Mouse (Mus musculus): ENCODE results near the gene Ctdnep1.
A peak's percentile ranks its signal among the peaks of the same experiment; 100 is the strongest.

The Ctdnep1 gene

DNA sequence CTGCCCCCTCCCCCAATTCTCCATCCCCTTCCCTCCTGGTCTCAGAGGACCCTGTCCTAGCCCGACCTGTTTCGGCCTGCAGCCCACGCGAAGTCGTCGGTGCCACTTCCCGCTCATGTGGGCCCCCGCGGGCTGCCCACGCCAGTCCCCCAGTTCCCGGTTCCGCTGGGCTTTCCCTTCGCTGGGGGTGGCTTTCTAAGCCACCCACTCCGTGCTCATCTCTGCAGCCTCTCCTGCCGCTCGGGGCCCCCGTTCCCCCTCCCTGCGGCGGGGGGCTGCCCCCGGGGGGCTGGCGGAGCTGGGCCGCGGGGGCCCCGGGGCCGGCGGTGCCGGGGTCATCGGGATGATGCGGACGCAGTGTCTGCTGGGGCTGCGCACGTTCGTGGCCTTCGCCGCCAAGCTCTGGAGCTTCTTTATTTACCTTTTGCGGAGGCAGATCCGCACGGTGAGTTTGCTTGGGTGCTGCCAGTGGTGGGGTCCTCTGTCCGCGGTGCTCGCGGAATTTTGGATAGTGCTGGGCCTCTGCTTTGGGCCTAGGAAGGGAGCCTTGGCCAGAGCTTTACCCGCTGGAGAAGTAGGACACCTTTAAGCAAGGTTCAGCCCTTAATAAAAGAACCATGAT lies at the start of gene Ctdnep1:
Gene Ctdnep1 (plus strand): TSS at position 16 of the 622 bp plus-strand sequence.
- DNase-seq, result no peak

DNA sequence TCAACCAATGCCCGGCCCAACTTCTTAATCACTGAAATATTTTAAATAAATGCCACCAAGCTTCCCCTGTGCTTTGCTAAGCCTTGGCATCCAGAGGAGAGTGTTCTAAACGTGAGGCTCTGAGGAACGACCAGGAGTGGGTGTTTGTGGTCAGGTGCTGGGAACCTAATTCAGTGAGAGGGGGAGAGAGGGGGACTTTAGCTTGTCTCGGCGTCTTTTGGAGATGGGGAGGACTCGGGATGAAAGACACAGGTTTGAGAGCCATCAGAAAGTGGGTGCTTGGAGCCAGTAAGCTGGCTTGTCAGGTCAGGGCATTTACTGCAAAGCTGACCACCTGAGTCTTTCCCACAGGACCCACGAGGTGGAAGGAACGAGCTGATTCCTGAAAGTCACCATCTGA lies 49.2 kb upstream of the Ctdnep1 start:
- DNase-seq, result no peak

DNA sequence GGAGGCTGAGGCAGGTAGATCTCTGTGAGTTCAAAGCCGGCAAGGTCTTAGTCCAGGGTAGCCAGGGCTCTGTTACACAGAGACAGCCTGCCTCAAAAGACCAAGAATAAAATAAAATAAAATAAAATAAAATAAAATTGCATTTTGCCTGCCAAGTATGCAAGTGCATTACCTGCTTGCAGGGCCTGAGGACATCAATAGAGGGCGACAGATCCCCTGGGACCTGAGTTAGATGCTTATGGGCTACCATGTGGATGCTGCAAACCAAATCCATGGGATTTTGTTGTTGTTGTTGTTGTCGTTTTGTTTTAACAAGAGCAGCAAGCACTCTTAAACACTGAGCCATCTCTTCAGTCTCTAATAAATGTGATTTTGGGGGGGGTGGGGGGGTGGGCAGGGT lies 48.7 kb upstream of the Ctdnep1 start:
- DNase-seq, result no peak

DNA sequence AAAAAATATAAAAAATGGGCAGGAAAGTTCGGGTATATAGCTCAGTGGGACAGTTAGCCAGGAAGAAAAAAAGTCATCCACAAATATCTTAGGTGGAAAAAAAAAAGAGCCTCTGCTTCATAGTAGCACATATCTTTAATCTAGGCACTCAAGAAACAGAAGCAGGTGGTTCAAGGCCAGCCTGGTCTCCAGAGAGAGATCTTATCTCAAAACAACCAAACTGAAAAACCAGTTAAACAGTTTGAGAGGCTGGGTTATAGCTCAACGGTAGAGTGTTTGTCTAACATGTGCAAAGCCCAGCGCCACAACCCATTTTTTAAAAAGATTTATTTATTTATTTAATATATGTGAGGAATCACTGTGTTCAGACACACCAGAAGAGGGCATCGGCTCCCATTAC lies 47.9 kb upstream of the Ctdnep1 start:
- DNase-seq, result no peak

DNA sequence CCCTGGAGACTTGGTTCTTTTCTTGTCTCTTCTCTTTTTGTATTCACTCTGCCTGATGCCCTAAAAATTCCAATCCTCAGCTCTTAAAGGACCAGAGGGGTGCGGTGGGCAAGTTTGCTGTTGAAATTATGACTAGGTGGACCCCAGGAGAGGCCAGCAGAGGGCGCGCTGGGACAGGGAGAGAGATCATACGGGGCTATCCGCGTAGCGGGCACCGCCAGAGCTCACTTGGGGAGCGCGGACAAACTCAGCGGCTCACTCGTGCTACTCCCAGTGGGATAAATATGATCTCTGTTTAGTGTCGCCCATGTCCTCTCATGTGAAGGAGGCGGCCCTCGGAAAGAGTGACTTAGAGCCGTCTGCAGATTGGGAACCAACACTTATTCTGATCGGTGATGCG lies 46.8 kb upstream of the Ctdnep1 start:
- peak; percentile 86 to 92 for DNase-seq

DNA sequence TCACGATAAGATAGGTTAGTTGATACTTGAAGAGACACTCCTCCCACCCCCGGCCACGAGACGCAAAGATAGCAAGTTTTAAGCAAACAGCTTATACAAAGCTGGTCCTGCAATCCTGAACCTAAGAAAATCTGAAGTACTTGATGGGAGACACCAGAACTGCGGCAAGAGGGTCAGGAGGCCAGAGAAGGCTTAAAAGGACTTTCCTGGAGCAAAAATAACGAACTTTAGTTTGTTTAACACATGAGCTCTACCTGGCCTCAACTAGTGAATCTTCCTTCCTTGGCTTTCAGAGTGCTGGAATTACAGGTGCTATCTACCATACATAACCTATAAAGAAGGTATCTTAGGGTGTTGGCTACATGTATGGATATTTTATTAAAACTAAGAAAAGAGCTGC lies 46.3 kb upstream of the Ctdnep1 start:
- DNase-seq, result no peak

DNA sequence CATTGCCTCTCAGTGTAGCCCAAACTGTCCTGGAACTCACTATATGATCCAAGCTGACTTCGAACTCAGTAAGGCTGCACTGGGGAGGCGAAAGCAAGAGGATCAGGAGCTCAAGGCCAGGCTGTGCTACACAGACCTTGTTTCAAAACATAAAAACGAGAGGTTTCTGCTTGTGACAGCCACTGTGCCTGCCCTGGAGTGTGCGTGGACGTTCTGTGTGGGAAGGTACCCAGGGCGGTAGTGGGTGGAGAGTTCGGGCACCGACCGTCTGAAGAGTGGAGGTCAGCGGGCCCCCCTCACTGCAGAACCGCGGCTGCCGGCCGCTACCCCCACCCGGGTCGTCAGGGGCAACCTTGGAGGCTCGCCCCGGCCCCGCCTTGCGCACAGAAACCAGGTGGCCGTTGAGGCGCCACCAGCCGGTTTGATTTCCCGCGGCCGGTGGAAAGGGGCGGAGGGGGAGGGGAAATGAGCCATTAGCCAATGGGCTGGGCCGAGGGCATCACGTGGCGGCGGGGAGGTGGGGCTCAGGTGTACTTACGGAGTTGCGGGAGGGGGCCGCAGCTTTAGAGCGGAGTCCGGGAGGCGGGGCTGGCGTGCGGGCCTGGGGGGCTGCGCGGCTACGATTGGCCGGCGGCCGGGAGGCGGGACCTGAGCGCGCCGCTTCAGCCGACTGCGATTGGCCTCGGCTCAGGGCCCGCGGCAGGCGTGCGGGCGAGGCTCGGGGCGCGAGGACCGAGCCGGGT lies 45.6 kb upstream of the Ctdnep1 start, which contains the start of gene Ybx2:
Gene Ybx2 (plus strand): TSS at position 660 of the 743 bp plus-strand sequence.
- peak; percentile 88 to 95 for DNase-seq

DNA sequence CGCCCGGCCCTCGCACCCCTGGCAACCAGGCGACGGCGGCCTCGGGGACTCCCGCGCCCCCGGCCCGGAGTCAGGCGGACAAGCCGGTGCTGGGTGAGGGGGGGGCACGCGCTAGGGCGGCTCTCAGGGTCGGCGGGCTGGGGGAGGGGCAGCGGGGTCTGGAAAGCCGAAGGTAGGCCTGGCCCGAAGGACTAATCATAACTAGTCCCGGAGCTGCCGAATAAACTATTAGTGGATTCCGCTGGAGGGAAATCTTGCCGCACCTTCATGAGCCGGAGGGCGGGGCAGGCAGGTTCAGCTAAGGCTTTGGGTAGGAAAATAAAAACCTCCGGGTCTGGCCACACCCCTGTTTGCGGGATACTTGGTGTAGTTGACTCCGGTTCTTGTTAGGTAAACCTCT lies 44.8 kb upstream of the Ctdnep1 start:
- peak in 1 of 2 experiments; percentile 27 for DNase-seq

DNA sequence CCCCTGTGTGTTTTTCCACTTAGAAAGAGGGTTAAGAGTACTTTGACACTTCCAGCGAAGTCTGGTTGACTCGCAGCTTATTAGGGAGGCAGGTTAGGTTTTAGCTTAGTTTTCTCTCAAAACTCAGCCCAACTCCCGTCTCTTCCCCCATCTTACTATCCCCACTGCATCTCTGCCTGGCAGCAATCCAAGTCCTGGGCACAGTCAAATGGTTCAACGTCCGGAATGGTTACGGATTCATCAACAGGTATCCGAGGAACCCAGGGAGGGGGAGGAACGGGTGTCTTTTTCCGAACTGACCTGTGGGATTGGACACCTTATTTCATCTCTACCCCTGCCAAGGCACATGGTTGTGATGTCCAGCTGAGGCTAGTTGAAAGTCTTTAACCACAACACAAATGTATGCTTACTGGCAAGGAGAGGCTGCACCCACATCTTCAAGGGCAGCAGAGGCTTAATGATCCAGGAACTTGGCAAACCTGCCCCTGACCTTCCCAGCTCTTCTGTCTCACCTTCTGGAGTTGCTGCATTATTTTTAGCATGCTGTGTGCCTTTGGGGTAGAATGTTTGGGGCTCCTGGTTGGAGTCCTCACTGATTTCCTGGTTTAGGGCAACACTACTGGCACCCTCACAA lies 44.1 kb upstream of the Ctdnep1 start:
- DNase-seq, result no peak

DNA sequence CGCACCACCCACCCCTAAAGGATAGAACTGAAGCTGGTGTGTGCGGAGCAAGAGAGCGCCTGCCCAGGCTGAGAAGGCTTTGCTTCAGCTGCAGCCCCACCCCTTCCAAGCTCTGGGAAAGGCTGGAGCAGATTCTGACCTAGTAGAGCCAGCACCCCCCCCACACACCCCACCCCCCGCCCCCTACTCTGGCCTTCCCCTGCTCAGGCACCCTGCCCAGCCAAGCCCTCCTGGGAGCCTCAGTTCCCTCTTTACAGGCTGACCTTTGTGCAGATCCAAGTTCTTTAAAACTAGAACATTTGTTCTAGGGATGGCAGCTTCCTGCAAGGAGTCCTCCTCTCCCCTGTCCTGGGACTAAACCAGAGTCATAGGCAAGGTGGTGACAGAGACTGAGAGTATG lies 43.6 kb upstream of the Ctdnep1 start:
- DNase-seq, result no peak

DNA sequence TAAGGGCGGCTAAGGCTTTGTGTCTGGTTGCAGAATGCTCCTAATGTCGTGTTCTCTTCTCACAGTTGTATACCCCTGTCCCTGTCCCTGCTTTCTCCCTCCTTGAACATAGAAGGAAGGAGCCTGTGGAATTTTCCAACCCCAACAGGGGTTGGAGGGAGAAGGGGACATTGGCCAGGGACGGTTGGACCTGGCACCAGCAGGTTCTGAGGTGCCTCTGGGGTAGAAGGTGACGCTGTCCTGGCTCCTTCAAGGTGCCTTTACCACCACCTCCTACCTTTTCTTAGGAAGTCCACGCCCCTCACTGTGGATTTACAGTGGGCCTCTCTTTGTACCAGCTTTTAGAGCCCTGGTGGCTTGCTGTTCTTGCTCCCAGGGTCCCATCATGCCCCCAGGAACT lies 43.1 kb upstream of the Ctdnep1 start:
- DNase-seq, result no peak

DNA sequence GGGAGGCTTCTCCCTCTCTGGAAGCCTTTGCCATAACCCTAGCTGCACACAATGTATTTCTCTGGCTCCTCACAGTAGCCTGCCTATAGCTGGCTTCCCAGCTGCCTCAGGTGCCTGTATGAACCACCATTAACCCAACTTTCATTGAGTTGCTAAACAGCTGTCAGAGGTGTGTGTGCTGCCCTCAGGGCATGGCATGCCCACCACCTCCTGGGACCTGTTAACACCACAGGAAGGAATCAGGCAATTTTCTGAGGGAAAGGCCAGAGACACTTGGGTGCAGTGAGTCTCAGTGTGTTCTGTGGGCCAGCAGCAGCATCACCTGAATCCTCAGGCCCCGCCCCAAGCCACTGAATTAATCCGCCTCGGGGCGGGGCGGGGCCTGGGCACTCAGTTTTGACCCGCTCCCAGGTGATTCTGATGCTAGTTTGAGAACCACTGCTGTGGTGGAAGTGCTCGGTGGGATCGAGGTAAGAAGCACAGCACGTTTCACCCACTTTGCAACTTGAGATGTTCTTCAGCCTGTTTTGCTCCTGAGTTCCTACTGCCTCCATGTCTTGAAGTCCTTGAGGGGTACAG lies 42.5 kb upstream of the Ctdnep1 start:
- no peak for DNase-seq

DNA sequence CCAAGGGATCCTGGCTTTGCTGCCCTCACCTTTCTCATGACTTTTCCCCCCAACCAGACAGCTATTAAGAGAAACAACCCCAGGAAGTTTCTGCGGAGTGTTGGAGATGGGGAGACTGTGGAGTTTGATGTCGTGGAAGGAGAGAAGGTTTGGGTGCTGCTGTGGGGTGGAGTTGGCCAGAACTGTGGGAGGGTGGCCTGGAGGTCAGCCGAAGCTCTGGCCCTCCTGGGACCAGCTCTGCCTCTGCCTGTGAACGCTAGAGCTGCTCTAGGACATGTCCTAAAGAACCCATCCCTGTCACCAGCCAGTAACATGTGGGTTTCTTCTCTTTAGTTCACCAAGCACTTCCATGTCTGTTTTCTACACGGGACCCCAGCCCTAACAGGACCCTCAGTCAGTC lies 41.8 kb upstream of the Ctdnep1 start:
- DNase-seq, result no peak

DNA sequence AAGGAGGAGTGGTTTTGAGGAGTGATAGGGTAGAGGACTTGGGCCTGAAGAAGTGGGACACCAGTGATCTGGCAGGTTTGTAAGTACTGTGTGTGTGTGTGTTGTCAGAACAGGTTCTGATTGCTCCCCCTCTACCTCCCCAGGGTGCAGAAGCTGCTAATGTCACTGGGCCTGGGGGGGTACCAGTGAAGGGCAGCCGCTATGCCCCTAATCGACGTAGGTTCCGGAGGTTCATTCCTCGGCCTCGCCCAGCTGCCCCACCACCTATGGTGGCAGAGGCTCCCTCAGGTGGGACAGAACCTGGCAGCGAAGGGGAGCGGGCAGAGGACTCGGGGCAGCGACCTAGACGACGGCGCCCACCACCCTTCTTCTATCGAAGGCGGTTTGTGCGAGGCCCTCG lies 41.2 kb upstream of the Ctdnep1 start:
- no peak for DNase-seq

DNA sequence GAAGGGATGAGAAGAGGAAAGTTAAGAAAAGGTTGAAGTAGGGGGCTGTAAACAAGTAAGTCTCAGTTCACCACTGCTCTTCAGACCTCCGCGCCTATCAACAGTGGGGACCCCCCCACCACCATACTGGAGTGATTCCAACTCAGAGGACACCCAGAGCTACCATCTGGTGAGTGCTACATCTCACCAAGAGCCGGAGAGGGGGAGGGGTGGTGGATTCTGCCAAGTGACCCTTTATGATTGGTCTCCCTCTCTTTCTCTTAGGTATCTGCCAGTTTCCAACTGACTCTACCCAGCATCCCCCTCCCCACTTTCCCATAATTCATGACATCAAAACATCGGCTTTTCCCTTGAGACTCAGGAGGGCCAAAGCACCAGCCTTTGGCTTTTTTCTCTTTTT lies 40.0 kb upstream of the Ctdnep1 start:
- DNase-seq, result no peak

DNA sequence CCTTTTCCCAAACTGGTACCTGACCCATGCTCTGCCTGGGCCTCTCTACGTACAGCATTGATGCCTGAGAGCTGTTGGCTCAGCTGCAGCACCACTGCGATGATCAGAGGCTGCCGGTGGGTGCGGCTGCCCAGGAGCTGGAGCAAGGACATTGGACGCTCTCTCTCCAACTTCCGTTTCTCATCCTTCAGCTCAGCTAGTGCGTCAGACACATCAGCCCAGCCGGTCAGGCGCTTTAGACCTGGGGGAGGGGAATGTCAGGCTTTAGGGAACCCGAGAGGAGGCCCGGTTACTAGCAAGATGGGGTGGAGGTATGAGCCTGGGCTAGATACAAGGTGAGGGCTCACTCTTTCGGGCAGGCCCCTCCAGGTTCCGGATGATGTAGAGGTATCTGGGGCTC lies 35.7 kb upstream of the Ctdnep1 start:
- DNase-seq, result no peak

DNA sequence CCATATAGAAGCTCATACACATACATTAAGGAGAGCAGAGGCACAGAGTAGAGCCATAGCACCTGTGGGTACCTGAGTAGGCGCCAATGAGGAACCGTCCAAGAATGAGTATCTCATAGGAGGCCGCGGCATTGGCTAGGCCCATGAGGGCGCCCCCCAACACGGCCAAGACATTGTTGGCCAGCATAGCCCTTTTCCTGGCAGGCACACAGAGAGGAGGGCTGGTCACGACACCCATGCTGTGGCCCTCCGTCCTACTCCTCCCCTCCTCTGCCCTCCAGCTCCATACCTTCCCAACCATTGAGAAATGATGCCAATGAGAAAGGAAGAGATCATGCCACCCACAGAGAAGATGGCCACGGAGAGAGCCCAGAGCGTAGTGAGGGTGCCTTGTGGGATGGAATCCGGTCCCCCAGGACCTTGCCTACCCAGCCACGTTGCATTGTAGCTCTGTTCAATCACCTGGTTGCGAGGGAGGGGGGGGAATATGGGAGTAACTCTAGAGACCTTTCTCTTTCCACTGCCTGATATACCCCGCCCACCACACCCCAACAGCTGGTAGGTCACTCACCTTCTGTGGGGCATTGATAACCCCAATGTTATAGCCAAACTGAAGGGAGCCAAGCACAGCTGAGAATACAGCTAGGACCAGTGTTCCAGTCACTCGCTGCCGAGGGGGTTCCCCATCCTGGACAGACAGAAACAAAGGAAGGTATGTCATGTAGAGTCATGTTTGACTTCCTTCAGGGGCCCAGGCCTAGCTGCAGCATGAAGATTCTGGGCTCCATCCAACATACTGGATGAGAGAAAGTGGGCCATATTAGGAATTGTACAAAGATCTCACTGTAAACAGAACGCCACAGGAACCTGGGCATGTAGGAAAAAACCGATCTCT lies 34.7 kb upstream of the Ctdnep1 start:
- DNase-seq, result no peak

DNA sequence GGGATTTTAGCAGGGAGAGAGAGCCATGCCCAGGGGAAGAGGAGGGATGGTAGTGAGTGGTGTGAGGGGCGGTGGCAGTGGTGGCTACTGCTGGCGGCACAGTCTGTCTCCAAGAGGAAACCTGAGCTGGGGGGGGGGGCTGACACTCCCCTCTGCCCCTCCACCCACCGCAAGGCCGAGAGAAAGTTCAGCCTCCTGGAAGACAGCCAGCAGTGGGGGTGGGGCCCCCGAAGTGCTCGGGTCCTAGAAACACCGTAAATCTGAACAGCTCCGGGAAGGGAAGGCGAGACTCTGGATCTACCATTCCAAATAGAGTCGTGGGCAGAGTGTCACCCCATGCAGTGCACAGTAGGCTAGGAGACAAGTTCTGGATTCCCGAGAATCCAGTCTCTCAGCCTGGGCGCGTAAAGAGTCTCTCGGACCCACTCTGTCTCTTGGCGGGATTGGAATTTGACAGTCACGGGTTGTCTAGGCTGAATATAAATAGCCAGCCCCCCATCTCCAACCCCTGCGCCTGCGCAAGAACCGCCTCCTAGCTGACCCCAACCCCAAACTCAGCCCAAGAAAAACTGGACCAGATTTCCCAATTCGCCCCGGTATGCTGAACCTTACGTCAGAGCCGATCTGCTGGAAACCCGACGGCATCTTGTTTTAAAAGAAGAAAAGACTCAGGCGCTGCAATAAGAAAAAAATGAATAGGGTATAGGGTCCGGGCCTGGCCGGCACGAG lies 33.5 kb upstream of the Ctdnep1 start:
- DNase-seq, result no peak

DNA sequence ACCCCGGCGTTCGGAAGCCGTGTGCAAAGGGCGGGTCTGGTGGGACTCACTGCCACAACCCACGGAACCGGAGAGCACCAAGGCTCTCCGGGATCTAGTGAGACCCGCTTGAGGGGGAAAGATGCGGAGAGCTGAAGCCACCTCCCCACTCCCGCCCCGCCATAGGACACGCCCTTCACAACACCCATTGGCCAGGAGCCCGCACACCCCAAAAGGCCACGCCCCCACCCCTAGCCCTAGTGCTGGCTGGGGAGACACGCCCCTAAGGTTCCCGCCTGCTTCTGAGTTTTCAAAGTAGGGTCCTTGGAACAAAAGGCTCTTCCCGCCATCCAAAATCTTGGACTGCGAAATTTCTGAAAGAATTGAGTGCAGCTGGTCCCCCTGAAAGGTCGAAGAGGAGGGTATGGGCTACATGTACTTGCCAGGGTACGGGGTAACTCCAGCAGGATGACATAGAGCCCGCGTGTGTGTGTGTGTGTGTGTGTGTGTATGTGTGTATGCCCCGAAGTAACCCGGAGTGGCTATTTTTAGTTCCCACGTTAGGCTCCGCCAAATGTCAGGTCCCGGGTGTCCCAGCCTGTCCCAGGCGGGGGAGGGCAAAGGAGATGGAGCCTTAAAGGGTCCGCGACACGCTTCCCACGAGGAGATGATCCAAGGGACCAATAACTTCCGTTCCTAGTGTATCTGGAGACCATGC lies 32.7 kb upstream of the Ctdnep1 start, which contains the start of gene Slc2a4:
Gene Slc2a4 (minus strand): TSS at position 123 of the 697 bp plus-strand sequence.
- peak; percentile 46 to 64 for DNase-seq

DNA sequence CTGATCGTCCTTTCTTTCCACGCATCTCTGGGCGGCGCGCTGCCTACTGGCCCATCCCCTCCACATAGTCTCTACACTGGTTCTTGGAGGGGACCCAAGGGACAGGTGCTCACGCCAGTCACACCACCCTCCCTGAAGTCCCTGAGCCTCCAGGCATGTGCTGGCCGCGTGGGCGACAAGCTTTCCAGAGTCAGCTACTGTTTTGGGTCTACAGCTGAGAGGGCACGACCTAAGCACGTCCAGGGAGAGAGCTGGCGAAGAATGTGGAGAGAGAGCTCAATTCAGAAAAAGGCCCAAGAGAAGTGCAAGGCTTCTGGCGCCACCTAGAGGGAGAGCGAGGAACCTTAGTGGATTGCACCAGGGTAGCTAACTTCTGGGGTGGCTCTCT lies 32.2 kb upstream of the Ctdnep1 start:
- peak; percentile 79 to 84 for DNase-seq

DNA sequence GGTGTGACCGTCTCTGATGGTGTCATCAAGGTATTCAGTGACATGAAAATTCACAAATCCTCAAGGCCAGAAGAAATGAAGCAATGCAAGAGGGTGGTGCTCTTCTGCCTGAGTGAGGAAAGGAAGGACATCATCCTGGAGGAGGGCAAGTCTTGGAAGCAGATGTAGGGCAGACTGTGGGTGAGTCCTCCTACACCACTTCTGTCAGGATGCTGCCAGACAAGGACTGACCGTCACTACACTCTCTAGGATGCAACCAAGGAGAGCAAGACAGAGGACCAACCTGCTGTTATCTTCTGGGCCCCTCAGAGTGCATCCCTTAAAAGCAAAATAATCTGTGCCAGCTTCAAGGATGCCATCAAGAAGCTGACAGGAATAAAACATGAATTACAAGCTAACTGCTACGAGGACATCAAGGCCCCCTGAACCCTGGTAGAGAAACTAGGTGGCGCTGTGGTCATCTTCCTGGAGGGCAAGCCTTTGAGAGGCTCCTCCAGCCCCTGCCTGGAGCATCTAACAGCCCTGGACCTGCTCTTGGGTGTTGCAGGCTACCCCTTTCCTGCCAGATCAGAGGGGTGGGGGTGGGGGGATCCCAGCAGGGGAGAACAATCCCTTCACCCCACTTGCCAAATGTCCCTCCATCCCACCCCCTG lies 30.0 kb upstream of the Ctdnep1 start:
- DNase-seq, result no peak

All from cerebellum, postnatal 36 days (tissue).